Comparison of ENCODE assay signal across 9 mouse cellular contexts in the genomic region with DNA sequence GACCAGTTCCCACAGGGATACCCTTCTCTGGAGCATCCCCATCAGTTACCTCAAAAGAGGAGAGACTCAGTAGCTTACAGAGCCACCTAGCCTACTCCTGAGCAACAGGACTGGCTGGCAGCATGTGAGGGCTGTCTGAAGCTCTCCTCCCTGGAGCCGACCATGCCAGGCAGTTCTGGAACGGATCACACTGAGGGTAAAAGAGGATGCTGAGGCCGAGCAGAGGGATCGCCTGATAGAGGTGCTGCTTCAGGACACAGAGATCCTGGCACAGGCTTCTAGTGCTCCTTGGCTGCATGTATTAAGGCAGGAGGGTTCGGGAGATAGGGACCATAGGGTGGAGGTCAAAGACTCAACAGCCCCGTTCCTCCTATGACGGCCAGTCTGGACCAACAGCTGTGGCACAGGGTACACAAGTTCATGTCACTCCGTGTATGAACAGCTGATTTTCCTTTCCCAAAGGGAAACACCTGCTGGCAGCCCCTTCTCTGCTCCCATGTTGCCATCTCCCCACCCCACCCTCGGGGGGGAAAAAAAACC. TPM values are rescaled to one million over a fixed set of nuclear protein-coding genes. Genes with fewer than 3 reads are reported as not detected.
DNase-seq lines count a peak whose midpoint lies in the region; ATAC-seq lines count a peak whose summit lies in the region.
"Had no signal": no experiment of that assay in that cellular context is flagged by ENCODE, and none has a peak within 500 bp of the region (broad histone marks: within the 10 kb centered on the region; RNA-seq: fewer than 3 reads in every experiment).

No protein-coding gene starts in this region.

- H3K4me2 ChIP-seq in forebrain, embryonic 14.5 days (ENCODE audit: low read length) = peak overlapping the region; percentile 85
- H3K4me2 ChIP-seq in limb, embryonic 12.5 days = peak overlapping the region; percentile 73

- no peaks in the 10 kb centered on the region for H3K9me3 ChIP-seq in forebrain, embryonic 14.5 days (replicated peaks; ENCODE audit: control insufficient read depth, low read length)
- 0 out of 2 replicates have a peak, but pooled peaks cover 6% of the 10 kb centered on the region for H3K9me3 ChIP-seq in limb, embryonic 12.5 days
- H3K9me3 ChIP-seq: heart, embryonic 15.5 days had no signal

- H3K27ac ChIP-seq in forebrain, embryonic 14.5 days (ENCODE audit: low read depth, low read length) = peak overlapping the region; percentile 94
- H3K27ac ChIP-seq in limb, embryonic 12.5 days = no peak overlapping the region
- H3K27ac ChIP-seq: heart, embryonic 15.5 days had no signal

- ATAC-seq in forebrain, embryonic 14.5 days = no peak
- ATAC-seq in limb, embryonic 12.5 days (ENCODE audit: insufficient number of reproducible peaks, insufficient read depth, low FRiP score, low TSS enrichment, low read depth) = no peak

- intact Hi-C loops in heart, postnatal 14 days (cut with DNase I) = no loop called here

- 47% methylated on average over 9 of the region's 9 CpGs for WGBS in forebrain, embryonic 14.5 days
- WGBS in limb, embryonic 12.5 days = 66% methylated on average over 9 of the region's 9 CpGs

- peak overlapping the region; percentile 100 for H3K9ac ChIP-seq in forebrain, embryonic 14.5 days (ENCODE audit: low read length)
- H3K9ac ChIP-seq in limb, embryonic 12.5 days (replicated peaks) = peak overlapping the region; percentile 85; the same call in 1 of the 2 replicates
- H3K9ac ChIP-seq: heart, embryonic 15.5 days had no signal

- peaks cover 52% of the 10 kb centered on the region for H3K36me3 ChIP-seq in forebrain, embryonic 14.5 days (ENCODE audit: control insufficient read depth, insufficient read depth, low read length)
- H3K36me3 ChIP-seq in limb, embryonic 12.5 days = peaks cover 51% of the 10 kb centered on the region
- H3K36me3 ChIP-seq: heart, embryonic 15.5 days had no signal

- H3K4me3 ChIP-seq in forebrain, embryonic 14.5 days (ENCODE audit: low read depth, low read length) = peak overlapping the region; percentile 90
- peak overlapping the region; percentile 89 for H3K4me3 ChIP-seq in limb, embryonic 12.5 days (replicated peaks)

- H3K4me1 ChIP-seq in forebrain, embryonic 14.5 days (ENCODE audit: control insufficient read depth, insufficient read depth, low read length) = peaks cover 43% of the 10 kb centered on the region
- H3K4me1 ChIP-seq in limb, embryonic 12.5 days (replicated peaks) = peaks cover 19% of the 10 kb centered on the region

- DNase-seq in right cerebral cortex, adult 18-20 months = peak; percentile 39
- DNase-seq in right cerebral cortex, postnatal 25 days = no peak
- DNase-seq in forebrain, embryonic 14.5 days (ENCODE audit: low spot score) = peak; percentile 21
- no peak for DNase-seq in heart, postnatal 14 days
- no peak for DNase-seq in left cerebral cortex, adult 8-10 months (ENCODE audit: low spot score in 2 of 2)
- DNase-seq in spleen, postnatal 36 days (ENCODE audit: low spot score in 2 of 2) = no peak
- DNase-seq: lung, postnatal 14 days had no signal

- H3K27me3 ChIP-seq in forebrain, embryonic 14.5 days (replicated peaks; ENCODE audit: control insufficient read depth, insufficient read depth, low read length) = no peaks in the 10 kb centered on the region
- H3K27me3 ChIP-seq in limb, embryonic 12.5 days = peaks cover 31% of the 10 kb centered on the region

RNA-seq across cellular contexts. Expression of a gene that starts 2.2 kb away (rescaled TPM):
- 351 and 354 TPM in 2 replicates for polyA plus RNA-seq in forebrain, embryonic 14.5 days (2014; fragmentation: Nextera tagmentation; extraction: Ambion mirVana)
- polyA plus RNA-seq in limb, embryonic 12.5 days (2016; fragmentation: Nextera tagmentation; extraction: Ambion mirVana) = 134 and 142 TPM in 2 replicates
- 10 to 100 TPM in 1 of 2 experiments, 1 to 10 TPM in 1; 8.8 to 11.9 TPM for total RNA-seq in heart, postnatal 14 days (2021)
- total RNA-seq in left cerebral cortex, adult 8-10 months (2022) = 100 to 1,000 TPM; 431 to 543 (median 480) TPM

Comparison
In these comparisons a context has a peak if more than half of its experiments do, and no peak if none do; other contexts are left out.
1. DNase-seq: peak in right cerebral cortex, adult 18-20 months (single experiment) and forebrain, embryonic 14.5 days (single experiment); none in right cerebral cortex, postnatal 25 days (single experiment), heart, postnatal 14 days (0 of 2), left cerebral cortex, adult 8-10 months (0 of 2) and spleen, postnatal 36 days (0 of 2).
2. RNA of a gene that starts 2.2 kb away (total RNA-seq): 431 to 543 TPM in left cerebral cortex, adult 8-10 months; 8.8 to 11.9 TPM in heart, postnatal 14 days; every median in the first group is over 10 times any median in the second.